Mouse (Mus musculus) adrenal gland, adult (tissue): ENCODE measurements around the gene Mipep.

Source experiments
- DNase-seq, 2 experiments: peaks; one replicate each; pipeline ENCODE4 v3.0.0; 2022 to 2023; ENCODE audit warnings: low spot score in 1 of 2; ENCODE audit not compliant: inconsistent age in 2 of 2

The Mipep gene

GRCm38 (mm10) chr14:60784427-60785315 is at the start of gene Mipep:
Gene Mipep, plus strand, starts transcription at chr14:60784573.
- DNase-seq, result peak; percentile 84 to 94

GRCm38 (mm10) chr14:60735206-60735605 is 49.2 kb upstream of the Mipep start:
- no peak for DNase-seq

- no peak for DNase-seq
These were observed 48.4 kb upstream of the Mipep start for GRCm38 (mm10) chr14:60735848-60736547.

DNA sequence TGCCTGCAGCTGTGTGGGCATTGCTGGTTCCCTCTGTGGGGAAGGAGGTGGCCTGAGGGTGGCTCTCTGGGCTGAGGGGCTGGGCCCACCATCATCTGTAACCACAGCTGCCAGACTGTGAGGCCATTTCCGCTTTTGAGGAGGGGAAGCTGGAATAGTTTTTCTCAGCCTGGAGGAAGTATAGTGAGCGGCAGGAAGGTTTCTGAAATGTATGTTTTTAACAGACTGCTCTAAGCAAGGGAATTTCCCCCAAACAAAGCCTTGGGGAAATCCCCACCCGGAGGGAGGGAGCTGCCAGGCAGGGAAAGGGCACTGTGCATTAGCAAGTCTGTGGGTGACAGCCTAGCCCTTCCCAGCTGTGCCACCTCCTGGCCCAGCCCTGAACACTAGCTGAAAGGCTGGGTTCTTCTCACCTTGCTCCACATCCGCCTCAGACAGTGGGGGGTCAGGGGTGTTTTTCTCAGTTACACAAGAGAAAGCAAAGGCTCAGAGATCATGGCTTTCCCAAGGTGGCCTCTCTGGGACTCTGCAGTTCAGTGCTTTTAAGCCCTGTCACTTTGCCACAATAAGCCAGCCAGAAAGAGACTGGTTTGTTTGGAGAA is 47.7 kb upstream of the Mipep start:
- peak; percentile 59 to 78 for DNase-seq

GRCm38 (mm10) chr14:60737202-60737611 is 47.2 kb upstream of the Mipep start:
- DNase-seq, result no peak

- no peak for DNase-seq
These were observed 45.9 kb upstream of the Mipep start for GRCm38 (mm10) chr14:60738434-60738938.

- no peak for DNase-seq
These were observed 45.2 kb upstream of the Mipep start for GRCm38 (mm10) chr14:60739155-60739554.

GRCm38 (mm10) chr14:60739616-60740015 is 44.8 kb upstream of the Mipep start:
- DNase-seq, result peak; percentile 53 to 73

DNA sequence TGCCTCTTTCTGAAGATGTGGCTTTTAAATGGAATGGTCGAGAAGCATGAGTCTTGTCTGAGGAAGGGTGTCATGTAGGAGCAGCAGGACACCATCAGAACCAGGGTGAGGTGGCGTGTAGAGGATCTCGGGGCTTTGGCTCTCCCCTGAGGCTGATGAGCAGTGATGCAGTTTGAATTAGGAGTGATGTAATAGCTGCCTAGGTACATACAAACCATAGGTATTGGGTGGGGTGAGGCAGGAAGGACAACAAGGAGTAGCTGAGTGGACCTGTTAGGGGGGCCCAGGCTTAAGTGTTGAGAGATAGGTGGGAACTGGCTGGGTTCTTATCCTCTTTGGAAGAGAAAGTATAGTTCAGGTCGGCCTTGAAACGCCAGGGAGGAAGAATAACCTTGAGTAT is 43.9 kb upstream of the Mipep start:
- DNase-seq, result peak in 1 of 2 experiments; percentile 72

- DNase-seq, result peak in 1 of 2 experiments; percentile 45
These were observed 43.3 kb upstream of the Mipep start for GRCm38 (mm10) chr14:60741033-60741432.

DNA sequence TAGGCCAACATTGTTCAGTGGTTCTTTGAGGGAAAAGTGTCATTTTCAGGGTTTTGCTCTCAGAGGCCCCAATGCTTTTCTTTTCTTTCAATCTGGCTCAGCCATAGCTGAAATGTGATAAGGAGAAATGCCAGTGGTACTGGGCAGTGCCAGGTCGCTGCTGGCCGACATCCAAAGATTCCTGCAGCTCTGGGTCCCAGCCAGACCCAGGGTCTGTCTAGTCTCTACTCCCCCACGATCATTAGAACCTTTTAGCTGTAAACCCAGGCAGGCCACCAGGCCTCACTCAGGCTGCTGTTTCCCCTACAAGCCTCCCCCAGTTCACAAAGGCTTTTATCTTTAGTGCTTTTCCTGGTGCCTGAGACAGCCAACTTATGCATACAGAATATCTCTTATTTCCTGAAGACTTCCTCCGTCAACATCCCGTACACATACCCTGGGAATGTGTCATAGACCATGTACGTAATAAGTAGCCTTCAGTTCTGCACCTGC is 42.8 kb upstream of the Mipep start:
- peak; percentile 84 to 91 for DNase-seq

DNA sequence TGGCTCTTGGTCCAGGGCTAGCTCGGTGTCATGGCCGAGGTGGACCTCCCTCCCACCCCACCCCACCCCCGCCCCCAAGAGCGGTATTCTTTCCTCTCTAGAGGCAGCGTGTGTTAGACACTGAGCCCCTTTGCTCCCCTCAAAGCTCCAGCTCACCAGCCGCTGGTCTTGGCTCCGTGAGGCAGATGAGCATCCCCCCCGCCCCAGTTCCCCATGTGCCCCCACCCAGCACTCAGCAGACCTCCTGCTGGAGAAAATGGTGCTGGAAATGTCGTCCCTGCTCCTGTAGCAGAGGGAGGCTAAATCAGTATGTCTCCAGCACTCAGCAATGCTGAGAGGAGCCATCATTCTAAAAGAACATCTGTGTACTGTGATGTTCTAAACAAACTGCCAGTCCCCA is 40.7 kb upstream of the Mipep start:
- DNase-seq, result no peak

- DNase-seq, result no peak
These were observed 39.2 kb upstream of the Mipep start for GRCm38 (mm10) chr14:60745201-60745600.

DNA sequence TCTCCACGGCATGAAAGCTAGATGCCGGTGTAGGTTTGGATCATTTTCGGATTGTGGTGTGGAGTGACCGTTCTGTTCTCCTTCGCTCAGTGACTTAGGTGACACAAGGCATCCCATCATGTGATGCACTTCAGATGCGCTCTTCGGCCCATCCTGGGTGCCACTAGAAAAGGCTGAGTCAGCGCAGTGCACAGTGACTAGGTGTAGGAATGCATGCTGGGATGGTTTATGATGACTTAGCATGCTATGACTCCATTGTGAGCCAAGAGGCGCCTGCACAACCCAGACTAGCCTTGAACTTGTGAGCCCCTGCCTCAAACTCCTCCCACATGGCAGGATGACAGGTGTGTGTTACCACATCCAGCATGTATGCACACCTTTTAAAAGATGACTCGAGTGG is 38.2 kb upstream of the Mipep start:
- no peak for DNase-seq

- no peak for DNase-seq
These were observed 37.1 kb upstream of the Mipep start for GRCm38 (mm10) chr14:60747154-60747870.

DNA sequence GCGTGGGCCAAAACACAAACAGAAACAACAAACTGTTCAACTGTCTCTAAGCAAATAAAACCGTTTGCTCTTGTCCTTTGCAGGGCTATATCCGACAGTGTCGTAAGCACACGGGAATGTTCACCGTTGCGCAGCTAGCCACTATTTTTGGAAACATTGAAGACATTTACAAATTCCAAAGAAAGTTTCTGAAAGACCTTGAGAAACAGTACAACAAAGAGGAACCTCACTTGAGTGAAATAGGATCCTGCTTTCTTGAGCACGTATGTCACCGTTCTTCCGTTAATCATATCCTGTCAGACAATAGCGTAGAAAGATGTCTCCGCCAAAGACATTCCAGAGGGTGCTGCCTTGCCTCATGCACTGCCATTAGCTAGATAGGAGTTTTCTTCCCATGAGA is 34.5 kb upstream of the Mipep start:
- peak in 1 of 2 experiments; percentile 69 for DNase-seq

- DNase-seq, result no peak
These were observed 32.8 kb upstream of the Mipep start for GRCm38 (mm10) chr14:60751581-60751980.

GRCm38 (mm10) chr14:60752892-60753800 is 31.2 kb upstream of the Mipep start:
- DNase-seq, result peak; percentile 80 to 91

GRCm38 (mm10) chr14:60753801-60754126 is 30.6 kb upstream of the Mipep start:
- DNase-seq, result no peak

- DNase-seq, result no peak
These were observed 29.7 kb upstream of the Mipep start for GRCm38 (mm10) chr14:60754656-60755055.
